Mouse (Mus musculus) A20 (cell line): ENCODE results near the gene Catsperd.

Source experiments
- DNase-seq: peaks from one replicate; pipeline ENCODE4 v3.0.0-alpha.2; 2011; ENCODE audit warnings: low read depth, low spot score

Gene Catsperd

DNA sequence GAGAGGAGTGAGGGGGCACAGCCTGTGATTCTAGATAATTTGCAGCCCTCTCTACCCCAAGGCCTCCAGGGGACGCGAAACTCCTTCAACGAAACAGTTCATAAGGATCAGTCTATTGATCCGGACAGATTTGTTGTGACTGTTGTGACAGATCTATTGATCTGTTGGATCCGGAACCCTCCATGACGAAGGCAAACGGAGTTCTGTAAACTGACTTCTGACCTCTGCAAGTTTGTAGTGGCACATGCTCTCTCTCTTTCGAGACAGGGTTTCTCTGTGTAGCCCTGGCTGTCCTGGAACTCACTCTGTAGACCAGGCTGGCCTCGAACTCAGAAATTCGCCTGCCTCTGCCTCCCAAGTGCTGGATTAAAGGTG, 15.4 kb upstream of the Catsperd start:
- peak; percentile 24 for DNase-seq

DNA sequence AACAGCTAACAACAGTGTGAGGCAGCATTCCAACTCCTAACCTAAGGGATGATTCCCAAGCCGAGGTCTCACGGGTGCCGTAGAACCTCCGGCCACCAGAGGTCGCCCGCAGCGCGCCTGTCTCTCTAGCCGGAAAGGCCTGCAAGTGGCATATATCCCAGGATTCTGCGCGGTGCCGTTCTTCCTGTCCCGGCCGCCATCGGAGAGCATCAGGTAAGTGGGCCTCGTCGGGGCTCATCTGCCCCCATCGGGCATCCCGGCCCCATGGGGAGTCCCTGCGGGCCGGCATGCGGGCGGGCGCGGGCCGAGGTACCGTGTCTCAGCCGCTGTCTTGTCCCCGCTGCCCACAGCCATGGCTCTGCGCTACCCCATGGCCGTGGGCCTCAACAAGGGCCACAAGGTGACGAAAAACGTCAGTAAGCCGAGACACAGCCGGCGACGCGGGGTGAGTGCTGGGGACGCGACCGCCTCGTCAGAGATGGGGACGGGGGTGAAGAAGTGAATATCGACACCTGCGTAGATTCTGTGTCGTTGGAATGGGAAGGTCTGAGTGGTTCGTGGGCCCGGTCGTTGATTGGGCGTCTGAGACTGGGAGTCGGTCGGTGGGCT, 14.6 kb upstream of the Catsperd start, which contains the start of gene Rpl36:
TSS of gene Rpl36 (plus strand) at position 181 of the 609 bp plus-strand sequence.
- DNase-seq = peak; percentile 93

DNA sequence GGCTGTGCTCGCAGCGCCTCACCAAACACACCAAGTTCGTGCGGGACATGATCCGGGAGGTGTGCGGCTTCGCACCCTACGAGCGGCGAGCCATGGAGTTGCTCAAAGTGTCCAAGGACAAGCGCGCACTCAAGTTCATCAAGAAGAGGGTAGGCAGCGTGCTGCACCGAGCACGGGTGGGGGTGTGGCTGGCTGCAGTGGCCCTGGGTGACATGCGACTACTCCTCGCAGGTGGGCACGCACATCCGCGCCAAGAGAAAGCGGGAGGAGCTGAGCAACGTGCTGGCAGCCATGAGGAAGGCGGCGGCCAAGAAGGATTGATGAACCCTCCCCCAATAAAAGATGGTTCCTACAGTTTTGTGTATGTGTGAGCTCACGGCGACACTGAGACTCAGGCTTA, 14.1 kb upstream of the Catsperd start:
- DNase-seq = peak; percentile 56

DNA sequence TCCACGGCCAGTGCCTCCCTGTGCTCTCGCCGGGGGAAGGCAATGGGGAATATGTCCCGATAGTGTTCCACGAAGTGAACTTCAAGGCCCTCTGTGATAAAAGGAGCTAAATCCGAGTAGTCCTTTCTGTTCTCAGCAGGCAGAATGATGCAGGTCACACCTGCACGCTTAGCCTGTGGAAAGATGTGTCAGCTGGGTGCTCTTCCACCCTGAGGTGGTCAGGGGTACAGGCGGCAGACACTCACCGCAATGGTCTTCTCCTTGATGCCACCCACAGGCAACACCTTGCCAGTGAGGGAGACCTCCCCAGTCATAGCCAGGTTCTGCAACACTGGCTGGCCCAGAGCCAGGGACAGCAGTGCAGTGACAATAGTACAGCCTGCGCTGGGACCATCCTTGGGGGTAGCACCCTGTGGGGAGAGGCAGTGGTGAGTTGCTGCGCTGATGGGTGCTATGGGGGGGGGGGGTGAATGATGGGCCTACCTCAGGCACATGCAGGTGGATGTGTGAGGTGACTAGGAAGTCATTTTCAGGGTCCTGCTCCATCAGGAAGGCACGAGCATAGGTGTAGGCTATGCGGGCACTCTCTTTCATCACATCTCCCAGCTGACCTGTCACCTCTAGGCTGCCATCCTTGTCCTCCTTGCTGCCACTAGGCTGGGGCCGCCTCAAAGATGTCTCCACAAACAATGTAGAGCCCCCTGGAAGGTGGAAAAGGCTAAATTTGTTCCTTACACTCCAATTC, 13.4 kb upstream of the Catsperd start:
- peak; percentile 64 for DNase-seq

GRCm38 (mm10) chr17:56615136-56615784, 12.7 kb upstream of the Catsperd start:
- DNase-seq = no peak

DNA sequence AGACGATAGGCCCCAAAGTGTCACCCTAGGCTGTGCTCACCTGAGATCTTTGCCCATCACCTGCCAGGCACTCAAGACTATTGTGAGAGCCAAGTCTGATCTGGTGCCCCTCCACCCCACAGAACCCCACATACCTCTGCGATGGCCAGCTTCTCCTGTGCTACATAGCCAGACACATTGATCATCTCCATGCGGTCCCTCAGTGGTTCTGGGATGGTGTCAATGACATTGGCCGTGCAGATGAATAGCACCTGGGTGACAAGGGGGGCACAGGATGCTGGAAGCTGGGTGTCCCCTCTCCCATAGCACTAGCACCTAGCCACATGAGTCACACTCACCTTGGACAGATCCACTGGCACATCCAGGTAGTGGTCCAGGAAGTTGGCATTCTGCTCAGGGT, 12.2 kb upstream of the Catsperd start:
- DNase-seq = no peak

DNA sequence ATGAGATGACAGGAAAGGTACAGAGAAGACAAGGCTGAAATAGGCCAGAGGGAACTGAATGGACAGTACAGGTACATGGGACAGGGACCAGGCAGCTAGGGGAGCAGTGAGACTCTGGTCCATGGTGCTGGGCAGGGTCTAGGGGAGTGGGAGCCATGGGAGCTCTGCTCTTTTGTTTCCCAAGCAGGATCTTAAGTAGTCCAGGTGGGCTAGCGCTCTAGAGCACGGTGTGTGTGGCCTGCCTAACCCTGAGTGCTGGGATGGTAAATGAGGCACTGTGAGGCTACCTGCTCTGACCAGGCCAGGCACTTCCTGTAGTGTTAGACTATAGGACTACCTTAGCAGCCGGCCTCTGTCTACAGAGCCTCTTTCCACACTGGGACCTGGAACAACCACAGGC, 11.2 kb upstream of the Catsperd start:
- no peak for DNase-seq

- no peak for DNase-seq
Observed at GRCm38 (mm10) chr17:56617628-56618027, 10.3 kb upstream of the Catsperd start.

- peak; percentile 32 for DNase-seq
Observed at GRCm38 (mm10) chr17:56625495-56625894, 2.4 kb upstream of the Catsperd start.

DNA sequence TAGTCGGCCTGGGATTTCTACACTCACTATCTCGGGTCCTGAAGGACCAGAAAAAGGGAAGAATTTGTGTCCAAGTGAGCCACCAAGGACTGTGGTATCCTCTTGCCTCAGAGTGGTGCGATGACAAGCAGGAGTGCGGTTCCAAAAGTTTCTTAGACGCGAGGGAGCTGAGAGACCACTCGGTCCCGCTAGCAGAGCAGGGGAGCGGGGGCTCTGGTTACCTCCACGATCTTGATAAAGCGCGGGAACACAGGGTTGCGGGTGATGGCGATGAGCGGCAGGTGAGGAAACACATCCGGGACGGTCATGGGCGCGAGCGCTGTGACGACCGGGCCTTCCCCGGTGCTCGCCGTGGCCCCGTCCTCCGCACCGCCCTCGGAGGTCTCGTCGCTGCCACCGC, 1.7 kb upstream of the Catsperd start:
- no peak for DNase-seq

- peak; percentile 100 for DNase-seq
Observed at GRCm38 (mm10) chr17:56626754-56627470, 1.0 kb upstream of the Catsperd start, which contains the start of gene Lonp1. Gene Lonp1, minus strand, starts transcription at chr17:56626887.

GRCm38 (mm10) chr17:56629800-56630781, 2.1 kb downstream of the Catsperd start:
- DNase-seq = peak; percentile 92

DNA sequence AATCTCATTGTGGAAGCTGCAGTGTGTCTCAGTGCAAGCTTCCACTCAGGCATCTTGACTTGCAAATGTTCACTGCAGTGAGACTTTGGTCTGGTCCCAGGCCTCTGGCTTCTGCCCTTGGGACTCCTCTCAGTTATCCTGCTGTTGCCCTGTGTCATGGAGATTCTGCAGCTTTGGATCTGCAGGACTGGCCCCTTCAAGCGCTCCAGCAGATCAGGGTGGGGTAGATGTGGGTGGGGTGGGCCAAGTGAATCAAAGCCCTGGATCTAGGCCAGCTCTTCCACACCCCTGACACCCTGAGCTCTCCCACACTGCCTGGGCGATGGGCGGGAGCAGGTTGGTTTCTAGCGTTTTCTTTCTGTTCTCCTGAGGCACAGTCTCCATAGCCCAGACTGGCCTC, 3.9 kb downstream of the Catsperd start:
- DNase-seq = no peak

- DNase-seq = peak; percentile 84
Observed at GRCm38 (mm10) chr17:56634023-56634422, 6.1 kb downstream of the Catsperd start.

- no peak for DNase-seq
Observed at GRCm38 (mm10) chr17:56643237-56643636, 15.3 kb downstream of the Catsperd start.

GRCm38 (mm10) chr17:56647546-56647945, 19.6 kb downstream of the Catsperd start:
- DNase-seq = peak; percentile 65

DNA sequence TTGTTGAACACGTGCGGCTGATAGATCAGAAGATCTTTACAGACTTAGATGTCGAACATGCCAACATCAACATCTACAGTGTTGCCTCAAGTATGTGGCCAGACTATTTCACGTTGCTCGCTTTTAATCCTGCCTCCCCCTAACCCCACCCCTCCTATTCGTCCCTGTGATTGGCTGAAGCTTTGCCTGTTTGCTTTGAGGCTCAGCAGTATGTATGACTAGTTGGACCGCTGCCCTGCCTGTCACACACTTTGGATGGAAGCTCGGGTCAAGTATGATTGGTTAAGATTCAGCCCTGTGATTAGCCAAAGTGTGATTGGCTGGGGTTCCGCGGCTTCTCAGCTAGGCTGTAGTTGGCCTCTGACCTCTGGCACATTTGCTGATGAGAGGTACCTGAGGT, 23.9 kb downstream of the Catsperd start:
- no peak for DNase-seq

DNA sequence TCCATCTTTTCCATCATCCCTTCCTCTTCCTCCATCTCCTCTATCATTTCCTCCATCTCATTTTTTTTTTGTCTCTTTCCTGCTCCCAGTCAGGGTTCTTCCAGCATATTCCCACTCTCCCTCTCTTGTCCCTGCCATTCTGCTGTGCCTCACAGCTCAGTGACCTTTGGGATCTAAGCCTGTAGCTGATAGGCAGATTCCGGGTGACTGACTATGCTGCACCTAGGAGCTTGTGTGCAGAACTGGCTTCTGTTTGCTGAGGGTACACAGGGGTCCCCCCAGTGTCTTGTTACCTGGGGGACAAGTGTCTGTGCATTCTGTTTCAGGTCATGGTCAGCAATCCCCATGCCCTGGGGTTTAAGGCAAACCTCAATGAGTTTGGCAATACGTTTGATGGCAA, 26.8 kb downstream of the Catsperd start:
- DNase-seq = no peak

DNA sequence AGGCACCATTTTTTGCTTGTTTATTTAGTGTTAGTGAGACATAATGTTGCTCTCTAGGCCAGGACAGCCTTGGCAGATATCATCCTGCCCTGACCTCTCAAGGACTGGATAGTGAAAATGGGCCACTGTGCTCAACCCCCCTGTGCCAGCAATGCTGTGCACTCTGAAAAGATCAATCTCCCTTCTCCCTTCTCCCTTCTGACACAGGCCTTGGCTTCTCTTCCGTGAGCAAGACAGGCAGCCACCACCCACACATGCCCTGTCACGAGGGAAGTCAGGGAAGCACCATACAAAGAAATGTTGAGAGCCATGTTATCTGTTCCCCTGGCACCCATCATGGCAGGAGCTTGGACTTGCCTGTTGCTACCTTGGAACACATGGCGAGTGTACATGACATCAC, 27.4 kb downstream of the Catsperd start:
- DNase-seq = no peak

GRCm38 (mm10) chr17:56656171-56656570, 28.2 kb downstream of the Catsperd start:
- DNase-seq = no peak

GRCm38 (mm10) chr17:56663659-56664058, 35.7 kb downstream of the Catsperd start:
- no peak for DNase-seq
